Mouse (Mus musculus) cerebellum, postnatal 25 days (tissue): ENCODE measurements at regions not wholly inside any gene's neighbourhood (a gene's known extent, or its start where the extent isn't known, plus 50 kb on each side); places are given as distances from the start of the nearest gene placed in this dataset.

Experiments used
- DNase-seq, 2 experiments: peaks; one replicate each; pipeline ENCODE4 v3.0.0; 2021; ENCODE audit warnings: mixed read lengths in 2 of 2

DNA sequence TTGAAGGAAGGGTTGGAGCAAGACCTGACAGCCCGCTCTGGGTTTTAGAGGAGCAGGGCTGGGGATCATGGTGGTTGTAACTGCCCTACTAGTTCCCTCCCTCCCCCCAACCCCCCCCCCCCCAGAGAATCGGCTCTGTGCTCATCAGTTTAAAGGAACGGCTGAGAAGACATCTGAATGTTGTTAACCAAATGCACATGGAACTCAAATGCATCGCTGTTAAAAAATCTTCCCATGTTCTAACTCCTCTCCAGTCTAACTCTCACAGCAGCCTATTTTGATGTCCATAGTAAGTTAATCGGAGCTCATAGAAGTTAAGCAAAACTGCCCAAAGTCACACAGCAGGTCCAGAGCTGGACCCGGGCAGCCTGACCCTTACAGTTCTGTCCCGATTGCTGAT is 143.1 kb downstream of the Vegfa start:
- DNase-seq: no peak

DNA sequence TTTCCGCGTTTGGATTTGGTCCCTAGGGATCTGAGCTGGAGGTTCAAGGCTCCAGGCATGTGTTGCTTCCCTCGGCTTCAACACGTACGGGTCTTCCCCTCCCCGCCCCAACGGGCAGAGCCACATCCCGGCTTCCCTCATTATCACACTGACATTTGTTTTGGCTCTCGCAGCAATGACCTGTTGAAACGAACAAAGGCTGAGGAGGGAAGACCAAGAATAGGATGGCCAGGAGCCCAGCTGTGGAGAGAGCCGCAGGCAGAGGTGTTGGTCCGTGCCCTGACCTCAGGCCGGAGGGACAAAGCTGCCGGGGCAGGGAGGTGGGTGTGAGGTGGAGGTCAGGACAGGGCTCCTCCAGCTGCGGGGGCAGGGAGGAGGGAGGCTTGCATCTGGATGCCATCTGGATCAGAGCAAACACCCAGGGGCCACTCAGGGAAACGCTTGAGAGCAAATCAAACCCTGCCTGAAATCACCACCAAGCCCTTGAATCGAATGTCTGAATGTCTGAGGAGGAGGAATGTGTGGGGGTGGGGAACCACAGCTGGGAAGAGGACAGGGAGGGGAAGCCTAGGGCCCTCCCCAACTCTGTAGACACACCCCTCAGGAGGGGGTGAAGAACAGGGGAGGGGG is 145.6 kb downstream of the Vegfa start:
- no peak for DNase-seq

DNA sequence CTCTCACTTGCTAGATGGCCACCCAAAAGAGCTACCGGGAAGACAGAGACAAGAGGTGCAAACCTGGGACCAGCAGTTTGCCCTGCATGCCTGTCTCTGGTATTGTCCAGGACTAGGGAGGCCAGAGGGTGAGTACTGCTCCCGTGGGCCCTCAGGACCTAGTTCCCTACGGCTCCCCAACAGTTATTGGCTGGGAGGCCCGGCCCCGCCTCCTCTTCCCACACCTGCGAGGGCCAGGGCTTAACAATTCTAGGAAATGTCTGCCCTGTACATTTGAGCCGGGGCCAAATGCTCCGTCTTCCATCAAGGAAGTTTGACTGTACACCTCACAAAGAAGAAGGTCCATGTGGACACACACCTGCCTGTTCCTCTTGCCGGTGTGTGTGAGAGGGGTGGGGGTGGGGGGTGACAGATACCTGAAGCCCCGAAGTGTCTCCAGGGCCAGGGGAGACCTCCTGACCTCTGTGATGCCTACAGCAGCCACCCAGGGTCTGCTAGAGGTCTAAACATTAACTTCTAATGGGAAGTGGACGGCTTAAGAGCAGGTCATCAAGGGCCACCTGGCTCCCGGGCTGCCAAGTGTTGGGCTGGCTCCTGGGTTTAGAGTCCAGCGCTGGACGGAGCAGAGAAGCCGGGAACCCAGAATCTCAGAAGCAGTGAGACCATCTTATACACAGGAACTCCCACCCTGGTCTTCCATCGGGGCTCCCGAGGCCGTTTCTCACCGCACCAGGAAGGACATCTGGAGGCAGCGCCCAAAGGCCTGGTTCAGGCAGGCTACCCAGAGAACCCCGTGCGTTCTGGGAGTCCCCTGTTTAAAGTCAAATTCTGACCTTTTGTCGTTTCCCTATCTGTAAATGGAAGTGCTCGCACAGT is 146.5 kb downstream of the Vegfa start:
- DNase-seq: no peak

DNA sequence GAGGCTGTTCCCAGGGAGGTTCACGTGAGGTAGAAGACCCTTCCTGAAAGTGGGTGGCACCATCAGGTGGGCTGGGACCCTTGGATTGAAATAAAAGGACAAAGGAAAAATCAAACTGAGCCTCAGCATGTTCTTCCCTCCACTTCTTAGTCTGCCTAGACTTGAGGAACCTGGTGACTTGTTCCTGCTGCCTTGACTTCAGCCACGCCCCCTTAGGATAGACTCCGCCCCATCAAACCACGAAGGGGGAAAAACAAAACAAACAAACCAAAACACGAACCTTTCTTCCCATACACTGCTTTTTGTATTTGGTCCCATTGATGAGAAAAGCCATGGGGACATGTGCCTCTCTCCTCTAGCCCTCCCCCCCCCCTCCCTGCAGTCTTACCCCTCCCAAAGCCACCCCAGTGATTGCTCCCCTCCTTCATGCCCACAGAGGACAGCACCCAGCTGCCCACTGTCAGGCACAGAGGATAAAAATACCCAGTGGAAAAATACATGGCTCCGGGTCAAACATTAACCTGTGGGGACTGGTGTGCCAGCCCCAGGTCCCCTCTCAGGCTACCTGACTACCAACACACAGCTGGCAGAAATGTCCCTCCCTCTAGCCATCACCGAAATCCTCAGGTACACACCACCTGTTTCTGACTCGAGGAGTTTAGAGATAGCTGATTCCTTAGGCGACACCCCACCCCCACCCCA is 148.0 kb downstream of the Vegfa start:
- no peak for DNase-seq

DNA sequence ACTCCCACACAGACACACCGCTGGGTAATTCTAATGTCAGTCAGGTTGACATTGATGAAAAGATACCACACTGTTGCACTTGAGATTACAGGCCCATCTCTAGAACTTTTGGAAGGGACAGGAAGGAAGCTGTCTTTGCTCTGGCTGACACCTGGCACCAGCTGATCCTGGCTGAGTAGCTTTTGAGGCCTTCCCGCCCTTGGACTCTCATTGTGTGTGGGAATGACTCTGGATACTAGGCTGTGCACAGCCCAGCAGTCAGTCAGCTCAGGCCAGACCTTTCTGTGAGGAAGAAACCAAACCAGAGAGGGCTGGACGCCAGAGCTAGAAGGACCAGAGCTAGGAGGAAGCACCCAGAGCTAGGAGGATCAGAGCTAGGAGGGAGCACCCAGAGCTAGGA is 149.0 kb upstream of the 1600014C23Rik start:
- no peak for DNase-seq

DNA sequence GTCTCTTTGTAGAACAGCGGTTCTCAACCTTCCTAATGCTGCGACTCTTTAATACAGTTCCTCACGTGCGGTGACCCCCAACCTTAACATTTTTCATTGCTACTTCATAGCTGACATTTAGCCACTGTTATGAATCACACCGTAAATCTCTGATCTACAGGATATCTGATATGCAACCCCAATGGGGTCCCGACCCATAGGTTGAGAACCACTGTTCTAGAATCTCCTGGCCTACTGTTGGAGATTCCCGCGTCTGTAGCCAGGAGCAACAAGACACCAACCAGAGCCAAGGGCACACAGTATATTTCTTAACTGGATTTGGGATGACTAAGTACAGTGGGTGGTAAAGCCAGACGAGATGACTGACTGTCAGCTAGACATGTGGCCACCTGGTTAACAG is 147.6 kb upstream of the 1600014C23Rik start:
- no peak for DNase-seq

DNA sequence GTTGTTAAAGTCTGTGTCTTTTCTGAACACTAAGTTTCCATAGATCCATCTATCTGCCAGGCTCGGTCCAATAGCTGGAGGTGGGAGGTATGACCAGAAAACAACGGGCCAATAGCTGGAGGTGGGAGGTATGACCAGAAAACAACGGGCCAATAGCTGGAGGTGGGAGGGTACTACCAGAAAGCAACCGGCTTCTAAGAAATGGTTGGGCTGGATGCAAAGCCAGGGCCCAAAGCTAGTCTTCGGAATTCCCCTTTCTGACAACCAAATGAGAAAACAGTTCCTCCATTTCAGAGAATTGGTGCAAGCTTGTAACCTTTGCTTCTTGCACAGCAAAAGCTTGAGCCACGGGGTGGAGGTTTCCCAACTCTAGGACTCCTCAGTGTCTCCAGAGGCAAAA is 147.1 kb upstream of the 1600014C23Rik start:
- no peak for DNase-seq

DNA sequence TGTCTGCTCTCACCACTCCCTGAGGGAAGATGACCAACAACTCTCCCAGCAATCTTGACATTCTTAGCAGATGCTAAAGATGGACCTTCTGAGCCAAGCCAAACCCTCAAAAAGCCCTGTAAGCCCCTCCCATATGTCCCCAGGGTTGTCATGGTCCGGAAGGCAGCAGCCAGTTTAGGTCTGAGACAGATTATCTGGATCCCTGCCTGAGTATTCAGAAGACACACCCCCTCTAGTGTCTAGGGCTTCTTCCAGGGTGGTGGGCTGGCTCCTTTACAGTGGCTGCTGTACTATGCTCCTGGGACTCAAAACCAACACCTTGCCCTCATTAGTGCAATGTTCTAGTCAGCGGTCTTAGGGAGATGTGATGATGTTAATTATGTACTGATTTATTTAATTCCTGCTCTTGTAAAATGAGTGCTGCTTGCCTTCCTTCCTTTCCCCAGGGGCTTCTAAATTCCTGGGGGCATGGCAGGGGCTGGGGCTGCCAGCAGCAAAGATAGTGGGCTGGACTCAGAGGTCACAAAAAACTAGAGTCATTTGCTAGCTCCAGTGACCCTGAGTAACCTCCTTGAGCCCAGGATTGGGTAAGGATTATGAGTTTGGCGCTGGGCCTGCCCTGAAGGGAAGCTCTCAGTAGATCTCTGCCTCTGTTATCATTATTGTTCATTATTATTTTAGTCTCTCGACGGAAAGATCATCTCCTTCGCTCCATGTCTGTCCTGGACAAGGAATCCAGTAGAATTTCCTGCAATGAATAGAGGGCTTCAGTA is 146.0 kb upstream of the 1600014C23Rik start:
- no peak for DNase-seq

DNA sequence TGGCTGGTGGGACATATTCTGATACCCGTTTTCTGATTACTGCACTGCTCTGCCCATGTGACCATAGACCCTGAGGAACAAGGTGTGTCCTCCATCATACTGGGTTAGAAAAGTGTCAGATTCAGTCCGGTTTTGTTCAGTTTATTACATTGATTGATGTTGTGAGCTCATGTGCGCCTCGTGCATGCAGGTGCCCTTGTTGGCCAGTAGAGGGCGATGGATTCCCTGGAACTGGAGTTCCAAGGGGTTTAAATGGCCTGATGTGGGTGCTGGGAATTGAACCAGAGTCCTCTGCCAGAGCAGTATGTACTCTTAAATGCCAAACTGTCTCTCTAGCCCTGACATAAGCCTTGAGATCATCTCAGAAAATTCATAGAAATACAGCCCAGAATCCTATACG is 144.8 kb upstream of the 1600014C23Rik start:
- no peak for DNase-seq

DNA sequence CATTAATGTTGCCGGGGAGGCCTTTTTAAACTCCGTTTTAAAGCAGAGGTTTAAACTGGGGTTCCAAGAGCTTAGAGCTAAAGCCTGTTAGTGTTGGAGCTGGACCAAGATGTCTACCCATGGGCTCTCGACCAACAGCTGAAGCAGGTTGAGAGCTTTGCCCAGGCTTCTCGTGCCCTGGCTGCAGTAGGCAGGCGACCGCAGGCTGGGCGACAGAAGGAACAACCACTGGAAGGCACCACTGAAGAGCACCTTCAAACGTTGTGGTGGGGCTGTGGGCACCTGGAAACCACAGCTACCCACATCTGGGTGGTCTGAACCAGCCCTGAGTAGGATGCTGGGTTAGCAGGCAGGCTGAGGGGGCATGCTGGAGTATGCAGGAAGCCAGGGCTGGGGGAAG is 141.7 kb upstream of the 1600014C23Rik start:
- no peak for DNase-seq

DNA sequence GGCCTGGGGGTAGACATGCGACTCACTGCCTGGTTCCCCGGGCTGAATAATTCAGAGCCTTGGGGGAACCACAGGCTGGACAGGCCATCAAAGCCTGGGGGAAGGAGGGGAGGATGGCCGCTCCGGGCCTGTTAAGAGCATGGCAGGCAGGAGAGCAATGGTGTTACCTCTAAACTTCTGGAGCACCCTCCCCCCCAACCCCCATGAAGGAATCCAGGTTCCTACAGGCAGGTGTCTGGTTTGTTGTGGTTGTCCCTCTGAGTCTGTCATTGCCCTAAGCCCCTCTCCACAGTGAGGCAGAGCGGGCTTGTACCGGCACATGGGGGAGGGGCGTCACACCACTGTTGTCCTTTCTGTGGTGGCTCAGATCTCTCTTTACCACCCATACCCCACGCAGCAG is 140.4 kb upstream of the 1600014C23Rik start:
- no peak for DNase-seq

DNA sequence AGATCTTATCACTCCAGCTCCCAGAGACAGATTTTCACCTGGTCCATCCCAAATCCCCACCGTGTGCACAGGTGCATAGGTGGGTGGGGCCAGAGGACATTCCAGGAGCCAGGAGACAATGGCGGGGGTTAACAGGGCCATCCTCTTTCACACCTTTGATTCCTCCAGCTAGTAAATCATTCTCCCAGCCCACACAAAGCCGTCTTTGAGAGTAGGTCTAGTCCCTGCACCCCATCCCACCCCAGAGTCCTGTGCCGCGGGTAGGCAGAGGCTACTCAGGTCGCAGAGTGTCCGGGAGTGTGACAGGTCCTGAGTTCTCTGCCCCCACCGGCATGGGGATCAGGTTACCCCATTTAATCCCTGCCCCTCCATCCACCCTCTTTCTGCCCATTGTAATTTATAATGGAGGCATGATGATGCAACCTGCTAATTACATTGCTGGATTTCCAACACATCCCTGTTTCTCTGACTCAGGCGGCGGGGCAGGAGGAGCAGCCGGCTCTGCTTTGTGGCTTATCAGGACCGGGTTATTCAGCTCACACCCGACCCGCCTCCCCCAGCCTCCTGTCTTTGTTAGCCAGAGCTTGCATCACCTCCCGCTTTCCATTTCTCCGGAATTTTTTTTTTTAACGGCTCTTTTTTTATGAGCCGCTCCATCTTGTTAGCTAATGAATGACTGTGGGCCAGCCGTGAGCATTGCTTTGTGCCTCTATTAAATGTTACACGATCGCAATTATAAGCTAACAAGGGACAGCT is 139.7 kb upstream of the 1600014C23Rik start:
- no peak for DNase-seq

DNA sequence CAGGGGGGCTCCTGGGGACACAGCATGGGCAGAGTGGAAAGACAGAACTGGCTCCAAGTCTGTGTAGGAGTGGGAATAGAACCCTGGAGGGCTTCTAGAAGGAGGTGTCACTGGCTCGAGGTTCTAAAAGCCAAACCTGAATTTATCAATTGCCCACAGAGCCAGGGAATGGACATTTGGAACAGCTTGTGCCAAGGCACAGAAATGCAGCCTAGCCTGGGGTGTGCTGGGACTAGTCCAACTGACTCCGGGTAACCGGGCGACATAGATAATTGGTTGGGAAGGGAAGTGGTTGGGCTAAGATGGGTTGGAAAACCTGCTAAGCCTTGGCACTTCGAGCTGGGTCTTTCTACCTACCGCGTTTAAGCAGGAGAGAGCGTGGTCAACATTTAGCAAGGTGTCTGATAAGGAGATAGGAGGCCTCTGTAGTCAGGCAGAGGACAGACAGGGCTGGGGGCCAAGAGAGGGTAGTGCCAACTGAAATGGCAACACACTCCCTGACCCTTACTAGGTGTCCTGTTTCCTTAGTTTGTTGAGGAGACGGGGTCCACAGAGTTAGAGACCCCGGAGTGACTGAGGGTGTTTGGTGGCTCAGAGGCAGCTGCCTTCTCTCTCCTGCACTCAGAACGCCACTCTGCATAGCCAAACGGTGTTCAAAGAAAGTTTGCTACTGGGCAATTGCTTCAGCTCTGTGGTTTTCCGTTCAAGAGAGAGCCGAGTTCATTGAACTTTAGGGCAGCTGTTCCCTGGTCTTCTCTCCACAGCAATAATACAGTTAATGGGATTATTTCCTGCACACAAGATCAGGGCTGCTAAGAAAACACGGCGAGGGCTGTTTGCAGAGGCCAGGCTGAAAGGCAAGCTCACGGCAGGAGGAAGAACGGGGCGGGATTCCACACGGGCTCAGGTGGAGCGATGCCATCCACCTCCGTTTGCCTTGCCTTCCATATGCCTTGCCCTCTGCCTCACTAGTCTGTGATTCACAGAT is 138.3 kb upstream of the 1600014C23Rik start:
- DNase-seq: peak in 1 of 2 experiments; percentile 49

DNA sequence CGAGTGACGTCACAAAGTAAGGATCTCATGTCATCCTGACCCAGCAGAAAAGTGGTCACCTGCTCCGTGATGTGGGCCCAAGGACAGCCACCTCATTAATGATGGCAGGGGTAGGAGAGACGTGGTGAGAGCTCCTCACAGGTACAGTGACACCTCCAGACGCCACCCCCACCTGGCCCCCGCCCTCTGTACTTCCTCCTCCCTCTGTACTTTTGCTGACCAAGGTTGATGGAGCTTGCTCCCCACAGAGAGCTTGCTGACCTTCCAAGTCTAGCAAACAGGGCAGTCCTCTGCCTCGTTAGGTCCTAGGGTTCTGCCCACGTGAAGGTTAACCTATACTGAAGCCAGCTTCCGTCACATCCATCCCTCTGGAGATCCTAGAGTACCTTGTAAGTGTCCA is 137.4 kb upstream of the 1600014C23Rik start:
- DNase-seq: no peak

DNA sequence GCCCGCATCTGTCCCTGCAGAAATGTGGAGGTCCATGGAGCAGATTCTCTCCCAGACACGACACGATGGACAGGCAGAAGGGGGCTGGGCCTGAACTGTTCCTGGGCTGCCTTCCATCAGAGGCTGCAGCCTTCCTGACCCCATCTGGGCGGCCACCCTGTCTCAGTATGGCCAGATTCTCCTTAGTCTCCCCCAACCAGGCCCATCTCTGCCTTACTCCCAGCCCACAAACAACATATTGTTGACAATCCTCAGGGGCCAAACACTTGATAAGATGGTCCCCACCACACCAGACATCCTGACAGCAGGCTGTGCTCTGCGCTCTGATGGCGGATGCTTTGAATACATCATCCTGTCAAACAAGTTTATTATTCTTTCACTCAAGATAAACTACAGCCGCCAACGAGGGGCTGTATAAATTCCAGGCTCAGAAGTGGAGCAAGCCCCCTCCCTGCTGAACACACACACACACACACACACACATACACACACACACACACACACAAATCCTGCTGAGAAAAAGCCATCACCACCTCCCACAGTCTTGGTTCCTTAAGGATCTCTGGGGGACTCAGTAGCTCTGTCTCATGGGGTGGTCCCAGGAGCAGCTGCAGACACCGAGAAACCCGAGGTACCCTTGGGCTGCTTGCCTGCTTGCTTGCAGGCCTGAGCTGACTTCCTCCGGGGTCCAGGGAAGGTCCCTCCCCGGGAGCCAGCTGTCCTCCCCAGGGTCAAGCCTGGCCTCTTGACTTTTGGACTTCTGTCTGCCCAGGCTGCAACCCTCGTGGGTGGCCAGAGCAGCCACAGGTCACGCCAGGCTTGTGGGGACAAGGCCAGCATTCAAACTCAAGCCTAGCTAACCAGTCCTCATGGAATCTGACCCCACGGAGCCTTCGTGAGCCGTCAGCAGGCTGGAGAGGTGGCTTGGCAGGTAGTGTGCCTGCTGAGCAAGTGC is 135.6 kb upstream of the 1600014C23Rik start:
- no peak for DNase-seq

DNA sequence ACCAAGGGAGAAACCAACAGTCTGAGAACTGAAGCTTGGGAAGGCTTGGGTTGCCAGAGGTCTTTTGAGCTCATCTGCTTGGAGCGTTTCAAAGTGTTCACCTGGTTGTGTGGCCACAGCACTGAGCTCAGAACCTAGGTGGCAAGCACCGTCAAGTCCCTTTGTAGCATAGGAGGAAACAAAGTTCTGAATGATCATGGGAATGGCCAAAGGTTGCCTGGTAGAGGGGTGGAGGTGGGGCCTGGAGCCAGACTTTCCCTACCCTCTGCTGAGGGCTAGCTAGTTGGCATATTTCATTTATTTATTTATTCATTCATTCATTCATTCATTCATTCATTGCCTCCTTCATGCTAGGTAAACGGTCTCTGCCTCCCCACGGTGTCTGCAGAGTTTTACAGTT is 134.9 kb upstream of the 1600014C23Rik start:
- no peak for DNase-seq

DNA sequence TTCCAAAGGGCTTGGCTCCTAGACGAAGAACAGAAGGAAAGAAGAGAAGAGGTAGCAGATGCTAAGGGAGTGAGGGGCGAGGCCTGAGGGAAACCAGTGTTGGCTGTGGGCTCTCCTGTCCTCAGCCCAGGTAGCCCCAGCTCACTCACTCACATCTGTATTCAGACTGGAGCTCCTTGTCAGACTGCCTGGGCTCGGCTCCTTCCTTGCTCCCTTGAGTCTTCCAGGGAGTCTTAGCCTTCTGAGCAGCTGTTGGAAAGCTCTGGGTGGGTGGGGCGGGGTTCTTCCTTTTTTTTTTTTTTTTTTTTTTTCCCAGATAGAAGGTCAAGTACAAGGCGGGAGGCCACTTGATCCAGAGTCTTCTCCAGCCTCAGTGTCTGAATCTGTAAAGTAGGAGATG is 134.1 kb upstream of the 1600014C23Rik start:
- DNase-seq: no peak

DNA sequence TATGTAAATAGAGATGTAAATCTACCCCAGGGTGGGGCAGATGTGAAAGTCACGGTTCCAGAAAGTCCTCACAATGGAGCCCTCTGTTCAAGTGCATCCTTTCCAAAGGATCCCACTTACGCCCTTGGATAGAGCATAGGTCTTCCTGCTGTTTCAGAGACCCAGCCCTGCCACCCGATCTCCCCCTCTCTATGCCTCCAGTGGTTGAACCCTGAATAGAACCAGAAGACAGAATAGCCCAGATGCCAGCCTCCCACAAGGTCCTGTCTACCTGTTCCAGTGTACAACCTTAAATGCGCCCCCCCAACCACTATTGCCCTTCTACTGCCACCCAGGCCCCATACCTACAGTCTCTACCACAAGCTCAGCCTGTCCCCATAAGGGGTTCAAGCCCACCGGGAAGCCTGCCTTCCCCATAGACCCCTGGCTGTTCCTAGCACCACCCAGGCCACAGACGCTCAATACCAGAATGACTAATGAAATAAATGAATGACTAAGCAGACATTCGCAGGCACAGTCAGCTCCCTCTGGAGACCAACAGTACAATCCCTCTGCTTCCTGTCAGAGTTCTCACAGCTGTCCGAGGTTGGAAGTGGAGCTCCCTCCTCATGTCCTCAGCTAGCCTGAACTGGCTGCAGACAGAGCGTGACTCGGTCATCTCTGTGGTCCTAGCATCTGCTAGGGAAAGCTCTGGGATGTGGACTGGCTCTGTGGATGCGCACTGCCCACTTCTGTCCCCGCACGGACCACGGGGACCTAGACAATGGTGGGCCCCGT is 133.4 kb upstream of the 1600014C23Rik start:
- no peak for DNase-seq

DNA sequence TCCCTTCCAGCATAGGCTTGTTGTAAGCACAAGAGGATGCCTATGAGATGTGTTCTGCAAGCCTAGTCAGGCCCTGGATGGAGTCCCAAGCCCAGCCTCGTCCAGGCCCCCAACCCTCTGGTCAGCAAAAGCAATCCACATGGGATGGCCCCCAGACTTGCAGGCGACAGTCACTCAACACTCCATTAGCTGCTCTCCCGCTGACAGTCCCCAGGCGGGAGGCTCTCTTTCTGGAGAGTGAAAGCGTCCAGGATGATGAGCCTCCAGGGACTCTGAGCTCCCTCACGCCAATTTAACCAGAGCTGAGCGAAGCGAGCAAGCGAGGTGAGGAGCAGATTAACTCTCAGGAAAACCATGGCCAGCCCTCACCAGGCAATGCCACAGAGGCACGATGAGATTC is 132.7 kb upstream of the 1600014C23Rik start:
- no peak for DNase-seq
